Mouse (Mus musculus) c-Kit-negative CD71-positive TER-119-positive erythroid progenitor cells, embryonic 14.5 days (primary cell): Measurements from ENCODE around the gene Lancl2.
A peak's percentile ranks its signal among the peaks of the same experiment; 100 is the strongest.

Source experiments
- DNase-seq: peaks from one replicate; pipeline ENCODE4 v3.0.0-alpha.2; 2013; ENCODE audit warnings: low read depth, low spot score

Lancl2 gene

DNA sequence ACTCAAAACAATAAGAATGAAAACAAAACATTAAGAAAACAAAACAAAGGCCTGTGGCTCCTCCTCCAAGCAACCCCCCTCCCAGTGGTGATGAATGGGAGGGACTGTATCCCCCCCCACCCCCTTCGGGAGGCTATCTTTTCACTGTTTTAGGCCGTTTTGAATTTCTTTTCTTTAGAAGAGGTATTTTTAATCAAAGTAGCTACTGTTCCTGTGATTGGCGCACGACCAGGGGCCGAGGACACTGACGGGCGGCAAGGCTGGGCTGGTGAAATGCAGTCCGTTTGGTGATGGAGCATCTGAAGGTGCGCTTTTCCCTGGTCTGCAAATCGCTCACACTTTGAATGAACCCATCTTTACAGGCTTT is at the start of gene Lancl2:
Gene Lancl2, plus strand, starts transcription at position 165 of the 367 bp plus-strand sequence.
- no peak for DNase-seq

DNA sequence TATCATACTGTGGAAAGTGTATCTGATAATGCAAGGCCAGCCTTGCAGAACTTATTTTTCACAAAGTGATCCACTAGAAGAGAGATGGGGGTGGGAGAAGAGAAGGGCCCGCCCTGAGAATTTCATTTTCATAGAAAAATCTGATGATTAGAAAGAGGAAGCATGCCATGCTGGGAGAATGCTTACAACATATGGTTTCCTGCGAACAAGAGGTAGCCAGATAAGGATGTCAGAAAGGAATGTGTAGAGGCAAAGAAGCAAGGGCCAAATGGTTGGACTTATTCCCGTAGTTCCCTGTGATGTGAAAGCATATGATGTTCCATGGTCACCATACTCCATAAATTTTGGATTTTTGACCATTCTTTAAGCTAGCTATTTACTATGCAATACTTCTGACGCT is 41.0 kb upstream of the Lancl2 start:
- DNase-seq = no peak

DNA sequence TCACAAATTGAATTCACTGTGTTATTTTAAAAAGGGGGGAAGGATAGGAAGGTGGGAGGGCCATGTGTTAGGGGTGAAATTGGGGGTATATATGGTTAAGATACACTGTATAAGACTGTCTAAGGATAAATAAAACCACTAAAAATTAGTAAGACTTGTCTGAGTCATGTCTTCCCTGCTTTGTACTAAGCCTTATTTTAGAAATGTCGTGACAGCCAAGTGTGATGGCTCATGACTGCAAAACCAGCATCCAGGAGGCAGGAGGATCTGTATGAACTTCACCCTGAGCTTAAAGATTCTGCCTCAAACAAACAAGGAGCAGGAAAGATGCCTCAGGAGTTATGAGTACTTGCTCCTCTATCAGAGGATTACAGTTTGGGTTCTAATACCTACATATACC is 18.2 kb upstream of the Lancl2 start:
- DNase-seq = no peak

DNA sequence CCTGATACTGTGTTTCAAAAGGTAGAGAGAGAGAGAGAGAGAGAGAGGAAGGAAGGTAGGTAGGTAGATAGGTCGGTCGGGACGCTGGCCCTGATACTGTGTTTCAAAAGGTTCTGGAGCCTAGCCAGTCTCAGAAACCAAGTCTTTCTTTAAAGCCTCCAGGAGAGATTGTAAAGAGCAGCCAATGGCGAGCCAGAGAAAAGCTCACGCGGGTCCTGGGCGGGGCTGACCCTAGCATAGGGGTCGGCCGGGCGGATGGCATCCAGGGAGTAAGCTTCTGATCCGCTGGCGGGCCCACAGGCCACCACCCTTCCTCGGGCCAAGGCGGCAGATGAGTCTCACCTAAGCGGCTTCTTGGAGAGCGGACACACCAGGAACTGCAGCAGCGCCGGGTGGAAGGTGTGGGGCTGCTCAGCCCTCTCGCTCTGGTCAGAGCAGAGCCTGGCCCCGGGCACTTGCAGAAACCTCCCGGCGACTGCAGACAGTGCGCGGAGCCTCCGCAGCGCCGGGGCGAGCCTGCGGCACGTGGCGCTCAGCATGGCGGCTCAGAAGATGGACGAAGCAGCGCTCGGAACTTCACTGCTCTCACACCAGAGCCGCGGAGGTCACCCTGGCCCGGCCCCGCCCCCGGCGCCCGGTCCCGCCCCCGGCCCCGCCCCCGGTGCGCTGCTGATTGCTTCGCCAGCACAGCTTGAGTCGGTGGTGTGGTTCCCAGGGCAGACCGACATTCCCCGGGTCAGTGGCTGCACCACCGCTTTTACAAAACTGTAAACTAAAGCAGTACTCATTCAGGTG is 10.7 kb upstream of the Lancl2 start, which contains the start of gene Pyurf:
Gene Pyurf, minus strand, starts transcription at position 612 of the 795 bp plus-strand sequence.
- DNase-seq = peak; percentile 73

DNA sequence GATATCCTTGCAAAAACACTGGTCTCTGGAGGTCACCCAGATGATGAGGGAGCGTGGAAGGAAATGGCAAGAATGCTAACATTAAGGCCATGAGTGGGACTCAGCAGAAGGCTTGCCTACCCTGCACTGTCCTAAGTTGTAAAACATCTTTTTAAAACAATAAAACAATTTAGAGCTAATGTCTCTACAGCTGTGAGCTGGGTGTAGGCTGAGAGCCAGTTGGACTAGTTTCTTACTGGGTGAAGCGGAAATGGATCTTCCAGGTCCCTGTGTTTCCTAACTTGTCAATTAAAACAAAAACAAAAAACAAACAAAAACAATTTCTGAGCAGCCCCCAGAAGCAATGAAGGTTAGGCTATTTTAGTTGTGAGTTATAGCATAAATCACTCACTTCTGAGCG is 9.2 kb upstream of the Lancl2 start:
- no peak for DNase-seq

DNA sequence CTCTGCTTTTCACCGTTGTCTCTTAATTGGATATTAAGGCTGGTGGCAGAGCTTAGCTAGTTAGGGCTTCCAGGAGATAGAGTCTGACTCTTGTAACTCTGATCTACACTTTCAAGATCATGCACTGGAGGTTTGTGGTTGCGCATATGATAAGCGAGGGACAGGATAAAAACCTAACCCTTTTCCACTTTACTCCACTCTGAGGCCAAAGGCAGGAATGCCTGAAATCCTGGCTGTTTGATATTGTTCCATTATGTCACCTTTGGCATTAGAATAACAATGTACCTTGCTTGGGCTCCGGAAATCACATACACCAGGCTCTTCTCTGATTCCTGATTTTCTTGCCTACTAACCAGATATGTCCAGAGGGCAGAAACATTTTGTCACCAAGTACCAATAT is 654 bp upstream of the Lancl2 start:
- DNase-seq = no peak

DNA sequence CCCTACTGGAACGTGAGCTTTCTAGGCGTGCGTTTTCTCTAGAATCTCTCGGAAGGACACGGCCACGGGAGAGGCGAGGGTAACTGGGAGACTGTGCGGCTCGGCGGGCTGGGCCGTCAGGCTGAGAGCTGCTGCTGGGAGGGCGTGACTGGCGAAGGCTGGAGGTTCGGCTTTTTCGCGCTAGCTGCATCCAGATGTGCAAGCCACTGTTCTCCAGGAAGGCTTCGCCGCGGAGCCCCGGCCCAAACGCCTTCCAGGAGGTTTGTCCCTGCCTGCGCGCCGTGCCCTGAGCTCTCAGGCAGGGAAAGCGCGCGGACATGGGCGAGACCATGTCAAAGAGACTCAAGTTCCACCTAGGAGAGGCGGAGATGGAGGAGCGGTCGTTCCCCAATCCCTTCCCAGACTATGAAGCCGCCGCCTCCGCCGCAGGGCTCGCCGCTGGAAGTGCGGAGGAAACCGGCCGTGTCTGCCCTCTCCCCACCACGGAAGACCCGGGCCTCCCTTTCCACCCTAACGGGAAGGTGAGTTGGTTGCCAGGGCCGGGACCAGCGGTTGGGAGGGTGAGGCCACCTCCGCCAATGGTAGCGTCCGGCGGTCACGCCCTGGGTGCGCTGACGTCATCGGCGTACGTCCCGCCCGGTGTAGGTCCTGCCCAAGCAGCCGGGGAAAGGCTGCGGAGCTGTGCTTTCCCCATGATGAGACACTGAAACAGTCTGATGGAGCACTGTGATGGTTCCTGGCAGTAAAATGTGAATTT is 581 bp downstream of the Lancl2 start:
- peak; percentile 91 for DNase-seq

DNA sequence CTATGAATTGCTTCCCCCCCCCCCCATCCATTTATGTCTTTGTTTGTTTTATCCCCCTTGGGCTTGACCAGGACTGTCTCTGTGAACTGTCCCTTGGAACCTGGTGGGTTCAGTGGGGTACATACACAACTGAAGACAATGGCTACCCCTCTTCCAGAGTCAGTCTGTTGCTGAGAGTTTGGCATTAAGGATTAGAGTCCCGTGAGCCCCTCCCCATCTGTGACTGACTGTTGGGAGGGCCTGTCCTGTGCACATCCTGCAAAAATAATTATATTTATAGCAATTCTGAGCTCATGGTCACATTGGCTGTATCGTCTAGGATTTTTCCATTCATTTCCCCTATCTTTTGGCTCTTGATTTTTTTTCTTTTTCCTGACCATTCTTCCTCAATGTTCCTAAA is 1.4 kb downstream of the Lancl2 start:
- DNase-seq = peak; percentile 32

DNA sequence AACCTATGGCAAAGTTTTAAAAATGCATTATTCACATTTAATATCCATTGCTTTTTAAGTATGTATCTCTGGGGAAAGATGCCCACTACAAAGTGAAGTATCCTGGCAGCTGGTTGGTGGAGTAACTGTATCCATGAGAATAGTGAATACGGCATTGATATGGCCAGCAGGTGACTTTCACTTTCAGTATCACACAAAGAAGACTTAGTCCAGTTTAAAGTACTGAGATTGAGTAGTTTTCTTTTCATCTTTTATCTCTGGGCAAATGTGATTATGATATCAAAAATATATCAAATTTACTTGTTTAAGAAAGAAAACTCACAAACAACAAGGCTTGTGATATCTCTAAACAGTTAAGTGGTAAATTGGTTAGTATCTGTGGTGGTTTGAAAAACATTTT is 4.4 kb downstream of the Lancl2 start:
- no peak for DNase-seq

DNA sequence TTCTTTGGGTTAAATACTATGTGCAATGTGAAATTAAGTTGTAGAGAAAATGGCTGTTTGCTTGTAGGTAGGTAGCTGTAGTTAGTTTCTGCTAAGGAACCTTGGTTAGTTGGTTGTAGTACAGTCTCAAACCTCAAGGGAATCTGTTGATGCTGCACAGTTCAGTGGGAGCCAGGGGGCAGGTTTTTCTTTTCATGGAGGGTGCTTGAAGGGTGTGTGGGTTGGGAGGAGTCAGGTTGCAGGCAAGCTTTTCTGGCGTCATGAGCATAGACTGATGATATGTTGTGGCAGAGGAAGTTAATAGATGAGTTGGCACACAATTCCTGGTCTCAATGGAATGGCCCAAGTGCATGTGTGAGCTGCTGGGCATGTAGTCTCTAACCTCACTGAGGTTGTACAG is 9.4 kb downstream of the Lancl2 start:
- no peak for DNase-seq

DNA sequence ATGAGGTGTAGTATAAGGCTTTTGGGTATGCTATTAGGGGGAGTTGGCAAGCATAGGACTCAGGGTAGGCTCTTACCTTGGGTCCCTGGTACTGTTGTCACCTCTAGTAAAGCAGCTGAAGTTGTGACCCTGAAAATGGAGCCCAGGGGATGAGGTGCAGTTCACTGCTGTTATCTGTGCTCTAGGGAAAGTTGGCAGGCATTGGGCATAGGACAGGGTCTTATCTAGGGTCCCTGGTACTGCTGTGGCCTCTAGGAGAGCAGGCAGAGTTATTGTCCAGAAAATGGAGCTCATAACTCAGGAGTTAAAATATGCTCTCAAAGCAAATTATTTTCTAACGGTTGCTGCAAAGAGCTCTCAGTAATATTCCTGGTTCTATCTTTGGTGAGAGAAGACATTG is 19.0 kb downstream of the Lancl2 start:
- DNase-seq = no peak

DNA sequence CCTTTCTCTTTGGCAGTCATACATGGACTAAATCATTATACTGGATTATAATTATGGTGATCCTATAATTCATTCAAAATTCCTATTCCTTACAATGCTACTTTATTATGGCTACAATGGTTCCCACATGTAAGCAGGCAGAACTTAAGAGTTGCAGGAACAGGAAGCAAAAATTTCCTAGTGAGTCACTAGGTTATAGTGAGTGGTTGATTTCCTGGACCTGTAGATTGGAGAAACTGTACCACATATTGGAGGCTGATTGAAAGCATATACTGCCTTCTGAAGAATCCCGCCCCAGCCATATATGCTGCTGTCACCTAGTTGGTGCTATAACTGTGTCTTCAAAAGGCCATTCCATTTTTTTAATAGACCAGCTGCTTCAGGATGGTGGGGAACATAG is 40.4 kb downstream of the Lancl2 start:
- no peak for DNase-seq

DNA sequence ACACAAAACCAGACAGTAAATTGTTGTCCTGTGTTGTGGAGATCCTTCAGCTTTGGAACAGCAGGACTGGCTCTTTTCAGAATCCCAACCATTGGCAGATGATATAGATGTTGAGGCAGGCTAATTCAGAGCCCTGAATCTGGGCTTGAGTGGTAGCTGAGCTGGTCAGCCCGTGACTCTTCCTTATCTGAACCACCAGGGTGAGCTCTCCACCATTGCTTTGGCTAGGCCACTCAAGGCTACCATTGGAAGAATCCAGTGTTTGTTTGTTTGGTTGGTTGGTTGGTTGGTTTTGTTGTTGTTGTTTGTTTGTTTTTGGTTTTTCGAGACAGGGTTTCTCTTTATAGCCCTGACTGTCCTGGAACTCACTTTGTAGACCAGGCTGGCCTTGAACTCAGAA is 41.0 kb downstream of the Lancl2 start:
- no peak for DNase-seq

DNA sequence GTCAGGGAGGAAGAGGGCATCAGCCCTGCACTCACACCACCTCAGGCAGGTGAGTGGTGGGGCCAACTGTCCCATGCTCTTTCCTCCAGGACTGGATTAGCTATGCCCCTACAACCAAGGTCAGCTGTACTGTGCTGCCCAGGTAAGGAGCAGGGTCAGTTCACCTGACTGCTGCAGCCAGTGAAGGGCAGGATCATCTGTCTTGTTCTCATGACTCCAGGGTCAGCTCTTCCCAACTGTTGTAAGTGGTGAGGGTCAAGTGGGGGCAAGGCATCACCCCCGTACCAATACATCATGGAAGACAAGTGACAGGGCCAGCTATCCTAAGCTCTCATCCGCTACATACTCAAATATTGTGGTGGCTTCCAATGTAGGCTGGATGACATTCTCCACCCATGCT is 41.8 kb downstream of the Lancl2 start:
- no peak for DNase-seq

DNA sequence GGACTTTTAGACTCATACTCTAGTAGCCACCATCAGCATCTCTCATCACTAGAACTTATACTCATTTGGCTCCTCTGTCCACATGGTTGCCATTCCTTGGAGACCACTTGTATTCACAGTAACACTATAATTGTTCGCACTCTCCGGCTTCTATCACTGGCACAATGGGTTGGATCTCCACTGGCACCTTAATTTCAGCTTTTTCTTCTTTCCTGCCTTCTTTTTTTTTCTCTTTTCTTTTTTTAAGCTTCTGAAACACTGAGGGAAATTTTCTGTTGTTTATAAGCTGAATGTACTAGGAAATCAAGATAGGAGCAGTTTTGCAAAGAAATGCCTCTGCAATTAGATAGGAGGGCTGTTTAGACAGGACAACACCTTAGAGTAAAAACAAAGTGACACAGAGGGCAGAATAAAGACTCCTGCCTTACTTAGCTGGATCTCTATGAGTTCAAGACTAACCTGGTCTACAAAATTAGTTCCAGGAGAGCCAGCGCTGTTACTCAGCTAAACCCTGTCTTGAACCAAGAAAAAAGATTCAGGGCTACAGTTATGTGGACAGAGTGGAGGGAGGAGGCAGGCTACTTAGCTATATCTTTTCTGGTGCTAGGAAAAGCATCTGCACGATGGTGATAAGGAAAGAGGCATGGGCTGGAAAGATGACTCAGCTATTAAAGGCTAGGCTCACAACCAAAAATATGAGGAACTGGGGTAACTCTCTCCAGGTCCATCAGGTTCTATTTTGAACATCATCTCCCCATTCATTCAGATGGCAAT is 42.8 kb downstream of the Lancl2 start:
- DNase-seq = peak; percentile 94

DNA sequence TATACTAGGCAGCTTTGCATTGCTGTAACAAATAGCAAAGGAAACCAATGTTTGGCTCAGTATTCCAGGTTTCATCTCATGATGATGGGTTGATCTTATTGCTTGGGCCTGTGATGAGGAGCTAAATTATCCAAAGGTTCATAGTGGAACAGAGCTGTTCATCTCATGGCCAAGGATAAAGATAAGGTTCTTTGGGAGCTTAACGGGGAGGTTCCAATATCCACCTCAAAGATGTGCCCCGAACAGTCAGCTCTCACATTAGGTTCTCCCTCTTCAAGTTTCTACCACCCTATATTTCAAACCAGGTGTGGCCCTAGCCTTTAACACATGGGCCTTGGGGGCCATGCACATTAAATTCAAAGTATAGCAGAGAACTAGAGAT is 43.4 kb downstream of the Lancl2 start:
- no peak for DNase-seq

DNA sequence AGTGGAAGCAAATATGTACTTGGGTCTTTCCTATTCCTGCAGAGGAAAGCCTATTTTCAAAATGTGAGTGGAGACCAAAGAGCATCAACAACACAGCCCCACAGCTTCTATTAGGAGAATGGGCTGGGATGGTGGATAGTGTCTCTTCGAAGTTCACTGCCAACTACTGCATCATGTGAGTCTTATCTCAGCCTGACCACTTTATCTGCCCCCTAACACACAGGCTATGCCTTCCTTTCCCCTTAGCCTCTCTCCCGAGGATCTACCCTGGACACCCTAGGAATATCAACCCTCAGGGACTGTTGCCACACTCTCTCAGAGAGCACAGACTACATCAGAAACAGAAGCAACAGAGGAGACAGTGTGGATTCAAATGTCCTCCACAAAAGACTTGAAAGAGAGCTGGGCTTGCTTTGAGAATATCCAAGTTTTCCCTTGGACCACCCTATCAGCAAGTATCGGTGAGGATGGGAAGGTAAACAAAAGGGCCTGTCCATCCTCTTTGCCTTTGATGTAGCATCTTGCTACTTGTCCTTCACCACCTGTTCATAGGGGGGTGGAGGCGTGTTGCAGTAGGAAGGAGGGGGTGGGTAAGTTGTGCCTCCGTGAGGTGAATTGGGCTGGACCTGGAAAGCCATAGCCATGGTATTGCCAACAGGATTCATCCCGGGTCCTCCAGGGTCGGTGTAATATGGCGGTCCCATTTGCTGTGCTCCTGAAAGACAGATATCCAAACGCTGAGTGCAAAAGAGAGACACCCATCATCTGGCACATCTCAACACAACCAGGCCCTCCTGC is 51.8 kb downstream of the Lancl2 start:
- no peak for DNase-seq

DNA sequence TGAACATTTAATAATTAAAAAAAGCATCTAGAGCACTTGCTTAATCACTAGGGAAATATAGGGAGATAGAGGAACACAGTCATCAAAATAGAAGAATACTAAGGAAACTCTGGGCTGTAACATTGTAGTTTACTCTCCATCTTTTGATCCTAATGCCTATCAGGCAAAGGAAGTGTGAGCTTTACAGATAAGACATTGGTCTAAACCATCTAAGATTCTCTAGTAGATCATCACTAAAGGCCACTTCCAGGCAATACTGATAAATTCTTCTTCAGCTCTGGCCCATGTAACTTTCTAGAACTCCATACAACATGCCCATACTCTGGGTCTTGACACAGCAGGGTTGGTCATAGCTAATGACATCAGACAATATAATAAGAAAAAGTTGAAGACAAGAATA is 60.7 kb downstream of the Lancl2 start:
- no peak for DNase-seq

DNA sequence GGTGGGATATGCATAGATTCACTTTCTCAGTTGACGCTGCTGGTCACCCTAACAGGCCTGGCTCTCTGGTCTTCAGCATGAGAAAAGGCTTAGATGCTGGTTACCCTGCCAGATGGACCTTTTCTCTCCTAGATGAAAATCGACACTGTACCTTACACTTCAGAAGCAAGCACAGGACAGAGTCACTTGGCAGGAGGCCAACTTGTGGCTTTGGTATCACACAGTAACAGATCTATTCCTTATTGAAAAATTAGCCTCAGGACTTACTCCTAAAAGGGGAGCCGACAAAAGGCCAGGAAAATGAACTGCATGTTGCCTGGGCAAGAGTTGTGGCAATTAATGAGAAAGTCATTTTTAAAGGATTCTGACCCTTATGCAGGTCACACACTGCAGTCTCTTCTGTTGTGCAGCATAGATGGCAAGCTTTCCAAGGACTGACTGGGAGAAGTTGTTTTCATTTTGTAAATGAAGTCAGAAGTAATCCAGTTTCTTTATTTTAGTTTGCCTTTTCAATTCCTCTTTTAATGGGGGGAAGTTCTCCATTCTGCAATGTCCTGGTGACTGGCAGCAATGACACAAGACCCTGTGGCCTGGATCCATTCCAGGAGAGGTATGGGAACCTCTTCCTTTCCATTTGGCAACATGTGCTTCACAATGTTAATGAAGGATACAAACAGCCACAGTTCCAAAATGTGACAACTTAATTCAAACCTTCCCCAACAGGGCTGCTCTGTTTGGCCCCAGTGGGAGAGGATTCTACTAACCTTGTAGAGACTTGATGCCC is 62.9 kb downstream of the Lancl2 start:
- no peak for DNase-seq

DNA sequence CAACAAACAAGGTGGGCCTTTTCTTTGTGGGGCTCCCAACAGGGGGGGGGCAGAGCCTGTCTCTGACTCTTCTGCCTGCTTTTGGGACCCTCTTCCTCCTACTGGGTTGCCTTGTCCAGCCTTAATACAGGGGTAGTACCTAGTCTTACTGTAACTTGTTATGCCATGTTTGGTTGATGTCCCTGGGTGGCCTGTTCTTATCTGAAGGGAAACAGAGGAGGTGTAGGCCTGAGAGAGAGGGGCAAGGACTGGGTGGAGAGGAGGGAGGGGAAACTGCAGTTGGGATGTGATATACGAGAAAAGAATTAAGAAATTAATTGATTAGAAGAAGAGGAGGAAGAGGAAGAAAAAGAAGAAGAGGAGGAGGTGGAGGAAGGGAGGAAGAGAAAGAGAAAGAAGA is 63.9 kb downstream of the Lancl2 start:
- no peak for DNase-seq
